Mouse (Mus musculus) thymus, adult 2 months (tissue): Measurements from ENCODE around the gene Hk1. TPM values are rescaled to one million over a fixed set of nuclear protein-coding genes. Genes with fewer than 3 reads are reported as not detected.

ENCODE experiments used
- DNase-seq: peaks from one replicate; pipeline ENCODE4 v3.0.0; 2021
- H3K27ac ChIP-seq: fragments of 200-500 bp; 2 replicates; pipeline ENCODE4 v1.5.1; 2012; ENCODE audit warnings: low read length, control low read depth; ENCODE audit not compliant: control insufficient read depth, insufficient read depth
- H3K27me3 ChIP-seq: fragments of 200-500 bp; 2 replicates; pipeline ENCODE4 v1.6.1; 2012; ENCODE audit warnings: mild to moderate bottlenecking, low read length, moderate library complexity, mixed read lengths; ENCODE audit not compliant: control insufficient read depth, insufficient read depth
- H3K36me3 ChIP-seq: fragments of 200-500 bp; 2 replicates; pipeline ENCODE4 v1.6.1; 2012; ENCODE audit warnings: mild to moderate bottlenecking, low read length, moderate library complexity; ENCODE audit not compliant: control insufficient read depth, insufficient read depth
- H3K4me1 ChIP-seq: fragments of 200-500 bp; replicated peaks from 2 replicates; pipeline ENCODE4 v1.6.1; 2012; ENCODE audit warnings: low read length; ENCODE audit not compliant: control insufficient read depth, insufficient read depth
- H3K4me3 ChIP-seq: fragments of 200-500 bp; 2 replicates; pipeline ENCODE4 v1.5.1; 2012; ENCODE audit warnings: mild to moderate bottlenecking, low read length, control low read depth, moderate library complexity; ENCODE audit not compliant: control insufficient read depth, insufficient read depth
- CTCF ChIP-seq: fragments of 200-500 bp; IDR thresholded peaks from 2 replicates; pipeline ENCODE4 v1.5.1; 2012; ENCODE audit warnings: mild to moderate bottlenecking, control low read depth, low read length, moderate library complexity, borderline replicate concordance; ENCODE audit not compliant: control insufficient read depth, poor library complexity, insufficient read depth; ENCODE audit errors: extremely low read depth
- POLR2A ChIP-seq: fragments of 200-500 bp; IDR thresholded peaks from 2 replicates; pipeline ENCODE4 v1.6.1; 2012; ENCODE audit warnings: mild to moderate bottlenecking, low read length, control low read depth, moderate library complexity; ENCODE audit not compliant: control insufficient read depth, poor library complexity, insufficient read depth; ENCODE audit errors: extremely low read depth
- WGBS: fragments of 180-500 bp; shearing (Covaris S2); methylation state at CpG from one replicate; pipeline ENCODE4 v1.1.7; 2018; 5-methylcytosine and 5-hydroxymethylcytosine counted together
- polyA plus RNA-seq: library from polyadenylated mRNA; depleted of rRNA; stranded (reverse); fragments of >200 nt; gene quantifications from 2 replicates; pipeline ENCODE4 v1.2.3, GENCODE M21; 2012

Hk1 gene
- polyA plus RNA-seq, 1 experiment: 52.1 TPM

- Histone ChIP-seq H3K4me1 (peaks cover 2% of the 10 kb centered on the region), H3K27ac (no peak overlapping the region), H3K4me3 (no peak overlapping the region), H3K27me3 (no peaks in the 10 kb centered on the region), H3K36me3 (no peaks in the 10 kb centered on the region)
- DNase-seq: no peak
- TF ChIP-seq CTCF (no peak), POLR2A (no peak)
- WGBS: 93% methylated on average over 6 of the region's 6 CpGs
These were observed 143.5 kb downstream of the Hk1 start for GRCm38 (mm10) chr10:62236165-62236564.

GRCm38 (mm10) chr10:62231811-62232210 lies 147.9 kb downstream of the Hk1 start:
- no peak overlapping the region for H3K27ac ChIP-seq

GRCm38 (mm10) chr10:62231395-62231732 lies 148.3 kb downstream of the Hk1 start:
- Histone ChIP-seq H3K27ac (no peak overlapping the region), H3K4me3 (no peak overlapping the region), H3K36me3 (no peaks in the 10 kb centered on the region), H3K4me1 (peaks cover 11% of the 10 kb centered on the region), H3K27me3 (peaks cover 5% of the 10 kb centered on the region; the same call in 1 of the 2 replicates)
- DNase-seq: no peak
- no peak for TF ChIP-seq POLR2A
- no peak for TF ChIP-seq CTCF
- 10% methylated on average over 13 of the region's 13 CpGs for WGBS

More at GRCm38 (mm10) chr10:62231811-62232210, 147.9 kb downstream of the Hk1 start:
- peaks cover 11% of the 10 kb centered on the region for H3K4me1 ChIP-seq
- peaks cover 5% of the 10 kb centered on the region; the same call in 1 of the 2 replicates for H3K27me3 ChIP-seq
- no peaks in the 10 kb centered on the region for H3K36me3 ChIP-seq
- no peak overlapping the region for H3K4me3 ChIP-seq
- no peak for TF ChIP-seq POLR2A
- WGBS: 94% methylated on average over 3 of the region's 3 CpGs
- no peak for DNase-seq

- WGBS: 3% methylated on average over 59 of the region's 59 CpGs
- TF ChIP-seq CTCF (no peak), POLR2A (no peak)
These were observed 148.9 kb downstream of the Hk1 start, which contains the start of gene Tspan15 for GRCm38 (mm10) chr10:62230708-62231394. TSS of gene Tspan15 (minus strand) at chr10:62231251.

GRCm38 (mm10) chr10:62228126-62228525 lies 151.6 kb downstream of the Hk1 start:
- WGBS: 87% methylated on average over 6 of the region's 6 CpGs
- H3K4me1 ChIP-seq: peaks cover 11% of the 10 kb centered on the region
- no peaks in the 10 kb centered on the region for H3K36me3 ChIP-seq
- H3K27ac ChIP-seq: no peak overlapping the region
- peaks cover 5% of the 10 kb centered on the region; the same call in 1 of the 2 replicates for H3K27me3 ChIP-seq
- TF ChIP-seq POLR2A (no peak), CTCF (no peak)
- H3K4me3 ChIP-seq: no peak overlapping the region
- no peak for DNase-seq

More at GRCm38 (mm10) chr10:62230708-62231394, 148.9 kb downstream of the Hk1 start, which contains the start of gene Tspan15:
- no peaks in the 10 kb centered on the region for H3K36me3 ChIP-seq
- H3K4me3 ChIP-seq: peak within 1 kb of the TSS; percentile 37
- no peak within 1 kb of the TSS for H3K27ac ChIP-seq
- DNase-seq: peak; percentile 76
- peaks cover 11% of the 10 kb centered on the region for H3K4me1 ChIP-seq
- H3K27me3 ChIP-seq: peaks cover 5% of the 10 kb centered on the region; the same call in 1 of the 2 replicates

GRCm38 (mm10) chr10:62225839-62226238 lies 153.9 kb downstream of the Hk1 start:
- TF ChIP-seq CTCF (no peak), POLR2A (no peak)
- Histone ChIP-seq H3K27ac (no peak overlapping the region), H3K4me3 (no peak overlapping the region), H3K36me3 (no peaks in the 10 kb centered on the region), H3K4me1 (peaks cover 5% of the 10 kb centered on the region), H3K27me3 (peaks cover 2% of the 10 kb centered on the region; the same call in 1 of the 2 replicates)
- no peak for DNase-seq
- WGBS: 81% methylated on average over 7 of the region's 7 CpGs

- TF ChIP-seq CTCF (no peak), POLR2A (no peak)
- Histone ChIP-seq H3K27ac (no peak overlapping the region), H3K36me3 (no peaks in the 10 kb centered on the region), H3K4me1 (no peaks in the 10 kb centered on the region), H3K27me3 (no peaks in the 10 kb centered on the region), H3K4me3 (no peak overlapping the region)
- WGBS: 73% methylated on average over 6 of the region's 6 CpGs
- no peak for DNase-seq
These were observed 155.5 kb downstream of the Hk1 start for GRCm38 (mm10) chr10:62224231-62224630.
